Mouse (Mus musculus): ENCODE results near the gene Dhx38.

The Dhx38 gene

DNA sequence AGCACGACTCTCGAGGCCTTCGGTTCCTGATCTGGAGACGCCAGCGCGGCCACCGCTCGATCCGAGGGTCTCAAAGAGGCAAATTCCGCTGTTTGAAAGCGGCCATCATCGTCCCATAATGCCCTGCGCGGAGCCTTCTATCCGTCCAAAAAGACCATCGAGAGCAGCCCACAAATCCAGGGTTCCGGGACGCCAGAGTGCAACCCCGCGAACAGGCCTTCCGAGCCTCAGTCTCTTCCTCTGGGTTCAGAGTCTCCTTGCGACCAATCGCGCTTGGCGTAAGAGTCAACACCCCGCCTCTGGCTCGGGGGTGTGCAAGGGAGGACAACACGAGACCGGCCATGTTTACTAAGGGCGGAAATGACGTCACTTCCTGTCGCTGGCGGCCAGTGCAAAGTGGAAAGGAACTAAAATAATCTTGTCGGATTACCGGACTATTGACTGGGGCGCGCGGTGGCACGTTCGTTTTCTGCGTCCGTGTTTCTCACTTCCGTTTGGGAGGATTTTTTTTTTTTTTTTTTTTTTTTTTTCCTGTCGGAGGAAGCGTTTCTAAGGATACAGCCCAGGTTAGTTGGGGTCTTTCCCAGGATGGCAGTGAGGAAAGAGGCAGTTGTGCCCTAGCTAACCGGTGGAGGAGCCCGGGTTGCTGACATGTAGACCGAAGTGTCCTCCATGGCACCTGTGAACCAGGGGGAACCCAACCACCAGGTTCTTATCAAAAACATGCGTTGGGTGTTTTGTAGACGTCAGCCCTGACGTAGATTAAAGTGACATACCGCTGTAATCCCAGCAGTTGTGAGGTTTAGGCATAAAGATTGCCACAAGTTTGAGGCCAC lies at the start of gene Dhx38, which contains the start of gene Txnl4b:
Gene Dhx38 (minus strand): TSS at position 364 of the 836 bp plus-strand sequence.
Gene Txnl4b (plus strand): TSS at position 395 of the 836 bp plus-strand sequence.
- DNase-seq (ENCODE audit: low spot score): peak; percentile 99

DNA sequence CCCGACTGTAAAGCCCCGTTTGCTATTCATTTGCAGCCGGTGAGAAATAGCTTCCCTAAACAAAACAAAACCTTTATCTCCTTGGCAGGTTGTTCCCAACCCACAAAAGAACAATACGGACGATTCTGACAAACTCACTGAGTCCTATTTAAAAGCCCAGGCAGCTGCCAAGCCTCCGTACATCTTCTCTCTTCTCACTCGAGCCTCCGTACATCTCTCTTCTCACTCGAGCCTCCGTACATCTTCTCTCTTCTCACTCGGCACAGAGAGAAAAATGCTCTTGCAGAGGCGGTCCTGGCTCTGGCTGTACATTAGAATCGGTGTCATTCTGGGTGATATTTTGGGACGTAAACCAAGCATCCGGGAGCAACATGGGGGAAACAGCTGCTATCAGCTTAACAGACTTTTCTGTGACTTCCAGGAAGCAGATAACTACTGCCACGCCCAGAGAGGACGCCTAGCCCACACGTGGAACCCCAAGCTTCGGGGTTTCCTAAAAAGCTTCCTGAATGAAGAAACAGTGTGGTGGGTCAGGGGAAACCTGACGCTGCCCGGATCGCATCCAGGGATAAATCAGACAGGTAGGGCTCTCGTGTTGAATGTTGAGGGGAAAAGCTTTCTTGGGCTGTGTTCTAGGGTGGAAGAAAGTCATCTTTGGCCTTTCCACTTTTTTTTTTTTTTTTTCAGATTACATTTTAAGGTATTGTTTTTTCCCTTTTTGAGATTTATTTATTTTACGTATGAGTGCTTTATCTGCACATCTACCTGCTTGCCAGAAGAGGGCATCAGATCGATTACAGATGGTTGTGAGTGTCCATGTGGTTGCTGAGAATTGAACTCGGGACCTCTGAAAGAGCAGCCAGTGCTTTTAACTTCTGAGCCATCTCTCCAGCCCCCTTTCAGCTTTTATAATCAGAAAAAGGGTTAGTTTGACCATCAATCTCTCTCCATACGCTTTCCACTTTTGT lies 48.9 kb upstream of the Dhx38 start, which contains the start of gene Pkd1l3:
Gene Pkd1l3 (plus strand): TSS at position 275 of the 968 bp plus-strand sequence.
- DNase-seq (ENCODE audit: low spot score): no peak

DNA sequence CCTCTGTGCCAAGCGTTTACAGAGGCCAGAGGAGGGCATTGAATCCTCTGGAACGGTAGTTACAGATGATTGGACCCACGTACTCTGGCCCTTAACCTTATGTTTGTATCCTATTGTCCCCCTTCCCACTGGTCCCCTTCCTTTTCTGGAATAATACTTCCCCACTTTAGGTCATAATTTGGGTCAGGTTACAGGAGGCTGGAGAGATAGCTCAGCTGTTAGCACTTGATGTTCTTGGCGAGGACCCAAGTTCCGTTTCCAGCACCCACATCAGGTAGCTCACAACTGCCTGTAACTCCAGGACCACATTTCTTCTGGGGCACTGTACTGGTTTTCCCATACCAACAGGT lies 43.5 kb upstream of the Dhx38 start:
- DNase-seq (ENCODE audit: low spot score): no peak

DNA sequence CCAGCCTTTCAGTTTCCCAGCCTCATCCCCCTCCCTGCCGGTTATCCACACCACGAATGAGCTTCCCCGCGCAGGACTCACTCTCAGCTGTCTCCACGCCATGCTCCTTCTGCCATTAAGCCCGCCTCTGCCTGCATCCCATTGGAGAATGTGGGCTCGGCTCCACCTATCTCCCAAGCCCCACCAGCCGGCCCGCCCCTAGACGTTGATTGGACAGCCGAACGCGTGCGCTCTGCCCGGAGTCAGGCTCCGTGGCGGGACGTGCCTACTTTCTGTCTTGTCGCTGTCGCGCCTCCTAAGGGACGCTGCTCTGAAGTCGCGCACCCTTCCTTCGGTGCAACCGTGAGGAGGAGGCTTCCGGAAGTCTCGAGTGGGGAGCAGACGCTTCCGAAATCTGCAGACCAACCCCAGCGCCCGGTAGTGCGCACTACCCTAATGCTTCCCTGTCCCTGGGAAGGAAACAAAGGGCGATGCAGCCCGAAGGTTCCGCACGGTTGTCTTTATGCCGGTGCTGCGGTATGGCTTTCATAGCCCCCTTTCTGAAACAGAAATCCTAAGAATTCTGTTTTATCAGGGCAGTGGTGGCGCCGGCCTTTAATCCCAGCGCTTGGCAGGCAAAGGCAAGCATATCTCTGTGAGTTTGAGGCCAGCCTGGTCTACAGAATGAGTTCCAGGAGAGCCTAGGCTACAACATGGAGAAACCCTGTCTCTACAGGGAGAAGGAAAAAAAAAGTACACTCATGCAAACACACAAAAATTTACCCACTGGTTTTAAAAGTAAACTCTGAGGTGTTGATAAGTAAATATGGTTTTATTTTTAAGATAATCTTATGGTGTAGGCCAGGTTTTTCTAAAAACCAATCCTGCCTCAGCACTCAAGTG lies 42.9 kb upstream of the Dhx38 start, which contains the start of gene Dhodh:
Gene Dhodh (minus strand): TSS at position 403 of the 882 bp plus-strand sequence.
- peak; percentile 89 for DNase-seq (ENCODE audit: low spot score)

DNA sequence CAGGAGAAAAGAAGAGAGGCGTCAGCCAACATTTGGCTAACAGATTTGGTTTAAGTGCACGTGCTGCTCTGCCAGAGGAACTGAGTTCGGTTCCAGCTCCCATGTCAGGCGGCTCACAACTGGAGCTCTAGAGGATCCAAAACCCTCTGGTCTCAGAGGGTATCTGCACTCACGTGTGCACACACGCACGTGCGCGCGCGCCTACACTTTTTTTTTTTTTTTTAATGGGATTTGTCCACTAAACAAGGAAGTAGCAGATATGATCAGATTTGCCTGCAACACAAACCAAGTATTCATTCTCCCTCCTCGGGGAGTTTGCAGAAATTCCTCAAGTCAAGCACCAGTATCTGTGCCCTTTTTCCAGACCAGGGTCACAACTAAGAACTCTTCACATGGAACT lies 42.0 kb upstream of the Dhx38 start:
- no peak for DNase-seq (ENCODE audit: low spot score)

DNA sequence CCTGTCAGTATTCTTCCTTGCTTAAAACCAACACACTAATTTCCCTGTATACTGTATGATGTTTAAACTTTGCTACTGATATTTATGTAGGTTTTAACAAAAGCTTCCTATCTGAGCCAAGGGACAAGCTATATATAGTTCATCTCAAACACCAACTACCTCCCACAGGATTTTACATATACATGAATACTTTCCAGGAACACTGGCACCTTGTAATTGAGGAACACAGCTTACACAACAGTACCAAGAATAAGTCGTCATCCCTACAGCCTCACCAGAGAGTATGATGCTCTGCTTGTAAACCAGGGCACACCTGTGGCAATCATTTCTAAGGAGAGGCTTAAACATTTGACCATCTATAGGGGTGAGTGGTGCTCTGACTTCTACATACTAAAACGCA lies 41.1 kb upstream of the Dhx38 start:
- no peak for DNase-seq (ENCODE audit: low spot score)

DNA sequence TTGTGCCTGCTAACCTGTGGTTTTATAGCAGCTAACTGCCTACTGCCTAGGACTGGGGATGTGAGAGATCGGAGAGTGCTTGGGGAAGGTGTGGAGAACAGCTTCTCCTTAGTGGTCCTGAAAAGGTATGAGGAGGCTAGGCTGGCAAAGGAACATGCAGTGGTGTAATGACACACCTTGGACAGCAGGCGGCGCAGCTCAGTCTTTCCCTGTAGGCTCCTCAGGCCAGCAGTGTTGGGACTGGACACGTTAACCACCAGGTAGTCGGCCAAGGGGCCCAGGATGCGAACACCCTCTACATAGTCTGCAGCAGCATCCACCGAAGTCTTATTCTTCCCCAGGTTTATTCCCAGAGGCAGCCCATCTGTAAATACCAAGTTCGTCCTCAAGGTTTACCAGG lies 30.2 kb upstream of the Dhx38 start:
- DNase-seq (ENCODE audit: low spot score): peak; percentile 34

DNA sequence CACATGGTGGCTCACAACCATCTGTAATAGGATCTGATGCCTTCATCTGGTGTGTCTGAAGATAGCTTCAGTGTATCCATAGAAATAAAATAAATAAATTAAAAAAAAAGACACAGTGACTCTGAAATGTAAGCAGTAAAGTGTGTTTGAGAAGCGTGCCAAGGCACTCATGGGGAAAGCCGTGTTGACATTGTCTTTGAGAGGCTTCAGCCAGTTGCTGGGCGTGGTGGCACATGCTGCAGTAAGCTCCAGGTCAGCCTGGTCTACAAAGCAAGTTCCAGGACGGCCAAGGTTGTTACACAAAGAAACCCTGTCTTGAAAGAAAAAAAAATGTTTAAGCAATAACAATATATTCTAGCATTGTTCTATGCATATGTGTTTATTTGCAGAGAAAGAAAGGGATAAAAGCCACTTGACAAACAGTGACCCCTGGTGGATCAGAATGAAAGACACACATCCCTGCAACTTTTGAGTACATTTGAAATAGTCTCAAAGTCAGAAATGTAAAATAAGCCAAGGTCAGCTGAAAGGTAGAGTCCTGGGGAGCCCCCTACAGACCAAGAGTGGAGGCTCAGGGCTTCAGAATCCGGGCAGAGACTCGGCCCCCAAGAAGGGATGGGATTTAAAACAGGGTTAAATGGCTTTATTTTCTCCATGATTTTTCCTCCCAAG lies 27.6 kb upstream of the Dhx38 start:
- no peak for DNase-seq (ENCODE audit: low spot score)

DNA sequence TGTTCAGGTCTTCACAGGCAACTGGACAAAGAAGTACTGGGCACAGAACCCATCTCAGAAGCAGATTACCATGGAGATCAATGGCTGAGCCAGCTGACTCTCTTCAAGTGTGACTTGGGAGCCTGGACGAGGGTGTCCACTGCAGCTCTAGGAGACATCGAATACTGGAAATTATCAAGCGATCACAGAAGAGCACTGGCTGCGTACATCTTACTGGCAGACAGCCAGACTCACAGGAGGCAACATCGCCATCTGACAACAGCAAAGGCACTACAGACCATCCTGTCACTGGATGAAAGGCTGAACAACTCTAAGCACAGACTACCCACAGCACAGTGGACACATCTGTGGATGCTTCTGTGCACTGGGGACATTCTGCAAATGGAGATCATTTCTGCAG lies 26.5 kb upstream of the Dhx38 start:
- DNase-seq (ENCODE audit: low spot score): no peak

DNA sequence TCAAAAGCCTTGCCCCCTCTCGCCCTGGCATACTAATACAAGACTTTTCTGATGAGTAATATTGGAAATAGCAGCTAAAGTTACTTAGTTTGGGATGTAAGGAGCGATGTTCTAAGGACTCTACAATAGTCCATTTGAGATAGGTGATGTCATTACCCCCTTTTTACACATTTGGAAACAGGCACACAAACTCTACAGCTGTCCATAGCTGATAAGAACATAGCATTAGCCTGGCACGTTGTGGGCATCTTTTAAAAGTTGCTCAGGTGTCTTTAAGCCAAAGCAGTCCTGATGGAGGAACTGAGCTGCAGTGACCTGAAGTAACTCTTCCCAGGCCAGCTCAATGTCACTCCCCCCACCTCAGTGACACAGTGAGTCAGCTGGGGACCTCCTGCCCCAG lies 25.7 kb upstream of the Dhx38 start:
- DNase-seq (ENCODE audit: low spot score): no peak

DNA sequence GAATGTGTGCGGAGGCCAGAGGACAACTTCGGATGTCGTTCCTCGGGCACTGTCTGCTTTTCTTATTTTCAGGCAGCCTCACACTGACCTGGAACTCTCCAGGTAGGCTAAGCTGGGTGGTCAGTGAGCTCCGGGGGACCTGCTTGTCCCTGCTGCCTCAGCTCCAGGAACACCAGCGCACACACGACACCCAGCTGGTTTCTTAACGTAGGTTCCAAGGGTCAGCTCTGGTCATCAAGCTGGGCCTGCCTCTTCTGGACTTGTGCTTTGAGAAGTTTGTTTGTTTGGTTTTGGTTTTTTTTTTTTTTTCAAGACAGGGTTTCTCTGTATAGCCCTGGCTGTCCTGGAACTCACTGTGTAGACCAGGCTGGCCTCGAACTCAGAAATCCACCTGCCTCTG lies 25.2 kb upstream of the Dhx38 start:
- DNase-seq (ENCODE audit: low spot score): no peak

DNA sequence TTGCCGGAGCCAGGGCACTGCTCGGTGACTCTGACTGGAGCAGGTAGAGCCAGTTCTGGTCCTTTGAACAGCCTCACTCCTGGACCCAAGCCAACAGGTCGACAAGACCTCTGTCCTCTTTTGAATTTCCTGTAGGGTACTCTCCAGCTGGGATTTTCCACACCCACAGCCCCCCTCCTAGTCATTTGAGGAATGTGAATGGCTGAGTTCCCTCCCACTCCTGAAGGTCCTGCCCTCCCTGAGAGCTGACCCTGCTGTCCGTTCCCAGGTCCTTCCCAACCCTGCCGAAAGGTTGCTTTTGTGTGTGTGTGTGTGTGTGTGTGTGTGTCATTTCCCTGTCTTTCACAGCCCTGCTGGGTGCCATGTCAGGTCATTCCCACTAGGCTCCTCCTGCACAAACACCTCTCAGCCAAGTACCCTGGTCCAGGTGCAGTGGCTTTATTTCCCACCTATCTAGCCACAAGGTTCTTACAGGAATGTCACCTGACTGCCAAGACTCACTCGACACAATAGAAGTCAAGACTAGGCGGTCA lies 21.4 kb upstream of the Dhx38 start:
- DNase-seq (ENCODE audit: low spot score): peak; percentile 44

DNA sequence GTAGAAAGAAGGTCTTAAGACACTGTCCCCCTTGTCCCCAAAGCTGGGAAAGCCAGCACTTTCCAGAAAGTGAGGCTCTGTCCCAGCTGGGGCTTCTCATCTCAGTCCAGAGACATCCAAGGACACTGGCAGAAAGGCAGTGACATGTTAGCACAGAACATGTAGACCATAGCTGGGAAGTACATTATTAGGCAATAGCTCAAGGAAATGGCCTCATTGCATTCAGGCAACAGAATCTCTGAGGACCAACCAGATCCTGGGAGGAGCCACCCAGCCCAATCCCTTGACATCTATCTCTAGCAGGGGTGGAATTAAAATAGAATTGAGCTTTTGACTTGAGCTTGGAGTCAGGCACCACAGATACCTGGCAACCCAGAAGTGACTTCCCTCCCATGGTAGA lies 20.0 kb upstream of the Dhx38 start:
- no peak for DNase-seq (ENCODE audit: low spot score)

DNA sequence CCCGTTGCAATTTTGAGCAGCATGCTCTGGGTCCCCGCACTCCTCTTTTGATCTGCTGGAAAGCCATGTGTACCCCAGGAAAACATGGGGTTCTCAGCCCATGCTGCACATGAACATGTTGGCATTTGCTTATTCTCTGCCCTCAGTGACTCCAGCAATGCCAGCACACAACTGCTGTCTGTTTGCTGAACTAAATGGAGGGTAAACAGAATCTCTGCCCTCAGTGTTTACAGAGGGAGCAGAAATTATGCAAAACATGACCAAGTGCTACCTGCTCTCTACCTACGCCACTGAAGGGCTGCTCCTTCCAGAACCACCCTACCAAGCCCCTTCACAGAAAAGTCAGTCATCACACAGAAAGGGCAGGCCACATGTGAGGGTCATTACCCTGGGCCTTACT lies 19.2 kb upstream of the Dhx38 start:
- DNase-seq (ENCODE audit: low spot score): no peak

DNA sequence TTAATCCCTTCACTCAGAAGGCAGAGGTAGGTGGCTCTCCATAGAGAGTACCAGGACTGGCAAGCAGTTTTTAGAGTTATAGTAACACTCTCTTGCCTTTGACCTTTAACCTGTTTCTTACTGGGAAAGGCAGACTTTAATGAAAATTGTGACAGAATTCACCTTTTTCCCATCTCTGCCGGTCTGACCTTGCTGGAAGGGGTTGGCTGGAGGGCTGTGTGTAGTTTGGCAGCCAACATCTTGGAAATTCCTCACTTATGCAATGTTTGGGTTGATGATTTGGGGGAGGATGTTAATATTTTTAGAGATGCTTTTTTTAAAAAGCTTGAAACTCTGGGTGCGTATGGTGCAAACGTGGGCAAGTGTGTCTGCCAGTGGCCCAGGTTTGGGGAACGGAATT lies 18.6 kb upstream of the Dhx38 start:
- DNase-seq (ENCODE audit: low spot score): no peak

DNA sequence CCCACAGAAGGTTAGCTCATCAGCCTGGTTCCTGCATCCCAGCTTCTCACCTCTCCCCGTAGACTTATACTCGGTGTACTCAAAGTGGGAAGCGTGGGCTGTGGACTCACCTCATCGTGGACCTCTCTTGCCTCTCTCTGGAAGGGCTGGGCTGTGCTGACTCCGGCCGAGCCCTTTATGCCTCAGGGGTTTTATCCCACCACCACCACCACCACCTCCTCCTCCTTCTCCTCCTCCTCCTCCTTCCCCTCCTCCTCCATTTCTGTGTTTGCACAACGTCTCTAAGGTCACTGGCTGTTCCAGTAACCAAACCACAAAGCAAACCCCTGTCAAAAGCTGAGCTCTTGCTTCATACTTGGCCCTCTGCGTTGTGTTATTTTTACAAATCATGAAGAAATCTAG lies 13.2 kb upstream of the Dhx38 start, which contains the start of gene Hp:
Gene Hp (minus strand): TSS at position 273 of the 402 bp plus-strand sequence.
- no peak for DNase-seq (ENCODE audit: low spot score)

DNA sequence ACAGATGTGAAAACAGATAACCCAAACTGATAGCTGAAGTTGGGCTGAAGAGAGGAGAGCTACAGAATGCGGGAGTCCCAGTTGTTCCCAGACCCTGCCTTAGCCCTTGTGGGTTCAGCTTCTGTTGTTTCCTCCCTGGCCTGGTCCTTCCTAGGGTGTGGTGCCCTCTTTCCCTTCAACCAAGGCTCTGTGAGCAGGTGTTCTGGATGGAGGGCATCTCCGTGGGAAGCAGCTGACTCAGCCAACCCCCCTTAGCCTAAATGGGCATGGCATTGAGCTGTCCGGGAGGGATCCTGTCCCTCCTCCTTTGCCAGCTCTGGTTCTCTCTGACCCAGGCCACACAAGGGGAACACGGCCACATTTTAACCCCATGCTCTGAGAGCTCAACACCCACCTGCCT lies 10.7 kb upstream of the Dhx38 start:
- DNase-seq (ENCODE audit: low spot score): no peak

DNA sequence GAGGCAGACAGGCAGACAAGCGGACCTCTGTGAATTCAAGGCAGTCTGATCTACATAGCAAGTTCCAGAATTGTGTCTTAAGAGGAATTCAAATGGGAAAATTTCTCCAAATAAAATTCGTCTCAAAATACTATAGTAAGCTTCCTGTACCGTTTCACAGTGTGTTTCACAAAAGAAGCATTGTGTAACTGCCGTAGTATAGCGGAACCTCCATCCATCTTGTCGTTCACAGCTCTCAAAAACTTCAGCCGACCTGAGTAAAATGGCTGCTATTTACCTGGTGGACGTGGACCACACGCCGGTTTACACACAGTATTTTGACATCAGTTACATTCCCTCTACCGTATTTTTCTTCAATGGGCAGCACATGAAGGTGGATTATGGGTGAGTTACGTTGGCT lies 5.5 kb upstream of the Dhx38 start:
- no peak for DNase-seq (ENCODE audit: low spot score)

DNA sequence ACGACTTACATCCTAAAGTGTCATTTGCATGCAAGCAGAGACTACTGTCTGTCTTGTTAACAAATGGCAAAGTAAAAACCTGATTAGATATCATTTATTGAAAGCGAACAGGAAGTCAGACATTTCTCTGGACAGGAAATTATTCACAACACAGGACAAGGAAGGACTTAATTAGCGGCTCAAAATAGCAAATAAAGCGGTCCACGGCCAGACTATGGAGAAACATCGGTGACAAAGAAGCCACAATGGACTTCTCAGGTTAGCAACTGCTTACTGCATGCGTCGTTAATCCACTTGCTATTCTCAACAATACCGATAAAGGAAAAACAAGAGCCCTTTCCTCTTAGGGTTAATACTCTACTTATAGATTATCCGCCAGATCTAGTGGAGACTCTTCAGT lies 895 bp downstream of the Dhx38 start:
- DNase-seq (ENCODE audit: low spot score): no peak

DNA sequence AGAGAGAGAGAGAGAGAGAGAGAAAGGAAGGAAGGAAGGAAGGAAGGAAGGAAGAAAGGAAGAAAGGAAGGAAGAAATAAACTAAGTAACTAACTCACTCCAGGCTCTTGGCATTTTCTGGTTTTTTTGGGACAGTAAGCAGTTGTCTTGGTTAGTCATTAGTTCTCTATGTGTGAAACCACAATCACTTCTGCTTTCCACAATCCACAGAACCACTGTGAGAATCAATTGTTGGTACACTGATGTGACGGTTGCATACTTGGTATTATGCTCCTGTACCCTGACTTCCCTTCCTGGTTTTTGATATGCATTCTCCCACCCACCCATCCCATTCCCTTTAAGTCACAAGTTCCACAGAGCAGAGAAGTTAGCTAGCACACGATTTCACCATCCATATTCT lies 1.8 kb downstream of the Dhx38 start:
- no peak for DNase-seq (ENCODE audit: low spot score)

DNA sequence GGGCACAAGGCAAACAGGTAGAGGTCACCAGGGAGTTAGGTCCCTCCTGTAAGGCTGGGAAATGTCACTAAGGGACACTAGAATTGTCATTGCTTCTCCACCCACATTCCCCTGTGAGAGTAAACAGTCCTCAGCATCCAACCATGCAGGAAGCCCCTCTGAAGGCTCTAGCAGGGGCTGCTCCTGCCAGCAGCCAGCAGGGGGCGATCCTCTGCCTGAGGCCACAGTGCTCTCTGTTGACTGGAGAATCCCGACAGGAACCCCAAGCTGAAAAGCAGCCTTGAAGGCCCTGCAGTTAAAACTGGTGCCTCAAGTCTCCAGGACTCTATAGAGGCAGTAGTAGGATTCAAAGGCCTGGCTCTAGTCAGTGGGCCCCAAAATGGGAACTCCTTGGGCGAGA lies 14.0 kb downstream of the Dhx38 start:
- no peak for DNase-seq (ENCODE audit: low spot score)

Data from ovary, postnatal 14 days (tissue).